Mouse (Mus musculus) lung, adult 2 months (tissue): ENCODE measurements at regions not wholly inside any gene's neighbourhood (a gene's known extent, or its start where the extent isn't known, plus 50 kb on each side); places are given as distances from the start of the nearest gene placed in this dataset.

Source experiments
- DNase-seq: peaks from one replicate; pipeline ENCODE4 v3.0.0; 2022
- H3K4me1 ChIP-seq: fragments of 200-500 bp; 2 replicates; pipeline ENCODE4 v1.6.1; 2011; ENCODE audit warnings: low read length; ENCODE audit not compliant: control insufficient read depth, insufficient read depth
- H3K4me3 ChIP-seq: fragments of 200-500 bp; replicated peaks from 2 replicates; pipeline ENCODE3; 2011; ENCODE audit warnings: low read depth, mild to moderate bottlenecking, control low read depth, low read length; ENCODE audit errors: extremely low read depth
- CTCF ChIP-seq: fragments of 200-500 bp; IDR thresholded peaks from 2 replicates; pipeline ENCODE4 v1.5.1; 2011; ENCODE audit warnings: mild to moderate bottlenecking, low read length, control low read depth; ENCODE audit not compliant: insufficient read depth
- POLR2A ChIP-seq: fragments of 200-500 bp; IDR thresholded peaks from 2 replicates; pipeline ENCODE4 v1.6.1; 2011; ENCODE audit warnings: low read depth, mild to moderate bottlenecking, control low read depth, low read length, borderline replicate concordance; ENCODE audit errors: extremely low read depth
- WGBS: fragments of 180-500 bp; shearing (Covaris S2); methylation state at CpG from one replicate; pipeline ENCODE4 v1.1.7; 2018; 5-methylcytosine and 5-hydroxymethylcytosine counted together

GRCm38 (mm10) chr11:109040519-109040916 is 103.7 kb downstream of the E030025P04Rik start:
- TF ChIP-seq POLR2A (no peak), CTCF (no peak)
- DNase-seq: no peak
- Histone ChIP-seq H3K4me1 (peaks cover 3% of the 10 kb centered on the region; the same call in 1 of the 2 replicates), H3K4me3 (no peak overlapping the region)
- 80% methylated on average over 7 of the region's 7 CpGs for WGBS

GRCm38 (mm10) chr11:109039792-109040518 is 104.2 kb downstream of the E030025P04Rik start:
- 80% methylated on average over 6 of the region's 6 CpGs for WGBS
- Histone ChIP-seq H3K4me3 (no peak overlapping the region), H3K4me1 (peaks cover 3% of the 10 kb centered on the region; the same call in 1 of the 2 replicates)
- TF ChIP-seq POLR2A (no peak), CTCF (no peak)
- no peak for DNase-seq

- DNase-seq: no peak
- no peak overlapping the region for H3K4me3 ChIP-seq
- WGBS: 73% methylated on average over 10 of the region's 10 CpGs
- peaks cover 3% of the 10 kb centered on the region; the same call in 1 of the 2 replicates for H3K4me1 ChIP-seq
- TF ChIP-seq CTCF (no peak), POLR2A (no peak)
Observed at GRCm38 (mm10) chr11:109039060-109039791, 104.9 kb downstream of the E030025P04Rik start.

GRCm38 (mm10) chr11:109038136-109038535 is 106.0 kb downstream of the E030025P04Rik start:
- DNase-seq: no peak
- WGBS: 89% methylated on average over 7 of the region's 7 CpGs
- no peak overlapping the region for H3K4me3 ChIP-seq
- no peak for TF ChIP-seq CTCF
- TF ChIP-seq POLR2A: no peak
- peaks cover 3% of the 10 kb centered on the region; the same call in 1 of the 2 replicates for H3K4me1 ChIP-seq

- 69% methylated on average over 1 of the region's 1 CpGs for WGBS
- no peak for TF ChIP-seq POLR2A
- TF ChIP-seq CTCF: no peak
- Histone ChIP-seq H3K4me3 (no peak overlapping the region), H3K4me1 (peaks cover under 1% of the 10 kb centered on the region; the same call in 1 of the 2 replicates)
- DNase-seq: no peak
Observed at GRCm38 (mm10) chr11:109034596-109034995, 109.6 kb downstream of the E030025P04Rik start.

GRCm38 (mm10) chr11:109034072-109034471 is 110.1 kb downstream of the E030025P04Rik start:
- TF ChIP-seq POLR2A (no peak), CTCF (no peak)
- WGBS: 58% methylated on average over 4 of the region's 4 CpGs
- Histone ChIP-seq H3K4me1 (no peaks in the 10 kb centered on the region), H3K4me3 (no peak overlapping the region)
- no peak for DNase-seq

- no peak for DNase-seq
- H3K4me3 ChIP-seq: no peak overlapping the region
- no peaks in the 10 kb centered on the region for H3K4me1 ChIP-seq
- WGBS: 50% methylated on average over 6 of the region's 6 CpGs
- TF ChIP-seq CTCF (no peak), POLR2A (no peak)
Observed at GRCm38 (mm10) chr11:109032729-109033128, 111.4 kb downstream of the E030025P04Rik start.

- H3K4me1 ChIP-seq: no peaks in the 10 kb centered on the region
- DNase-seq: peak; percentile 61
- TF ChIP-seq CTCF (peak; percentile 79), POLR2A (no peak)
- H3K4me3 ChIP-seq: no peak overlapping the region
- 17% methylated on average over 3 of the region's 3 CpGs for WGBS
Observed at GRCm38 (mm10) chr11:109030486-109030885, 110.3 kb downstream of the Axin2 start.

- DNase-seq: no peak
- WGBS: 33% methylated on average over 7 of the region's 7 CpGs
- Histone ChIP-seq H3K4me3 (no peak overlapping the region), H3K4me1 (no peaks in the 10 kb centered on the region)
- TF ChIP-seq POLR2A: no peak
- TF ChIP-seq CTCF: no peak
Observed at GRCm38 (mm10) chr11:109029894-109030293, 109.7 kb downstream of the Axin2 start.

- DNase-seq: no peak
- TF ChIP-seq POLR2A (no peak), CTCF (no peak)
- H3K4me1 ChIP-seq: no peaks in the 10 kb centered on the region
- no peak overlapping the region for H3K4me3 ChIP-seq
- 60% methylated on average over 7 of the region's 7 CpGs for WGBS
Observed at GRCm38 (mm10) chr11:109014806-109015205, 94.7 kb downstream of the Axin2 start.
